Mouse (Mus musculus): ENCODE results near the gene Tbc1d10c. TPM values are rescaled to one million over a fixed set of nuclear protein-coding genes. Genes with fewer than 3 reads are reported as not detected.
"Not testable (repeated sequence)": the region's sequence is repeated elsewhere in the genome, so short reads cannot be mapped to it uniquely, and the experiment has no call there.

The Tbc1d10c gene
- total RNA-seq, 2 experiments from 2014 or later = 9.3 to 30.7 TPM

- no peak for ATAC-seq (replicated peaks; ENCODE audit: low FRiP score, low TSS enrichment, poor library complexity, severe bottlenecking)
These were observed 41.8 kb downstream of the Tbc1d10c start for GRCm38 (mm10) chr19:4149283-4149682.

GRCm38 (mm10) chr19:4148819-4149218 lies 42.3 kb downstream of the Tbc1d10c start:
- ATAC-seq (replicated peaks; ENCODE audit: low FRiP score, low TSS enrichment, poor library complexity, severe bottlenecking) = no peak

- peak; percentile 89 for ATAC-seq (replicated peaks; ENCODE audit: low FRiP score, low TSS enrichment, poor library complexity, severe bottlenecking)
These were observed 42.6 kb downstream of the Tbc1d10c start, which contains the start of gene Coro1b for GRCm38 (mm10) chr19:4148491-4148806. Gene Coro1b (plus strand): TSS chr19:4148619.

GRCm38 (mm10) chr19:4147782-4148490 lies 43.1 kb downstream of the Tbc1d10c start:
- ATAC-seq (replicated peaks; ENCODE audit: low FRiP score, low TSS enrichment, poor library complexity, severe bottlenecking) = no peak

- no peak for ATAC-seq (replicated peaks; ENCODE audit: low FRiP score, low TSS enrichment, poor library complexity, severe bottlenecking)
These were observed 44.1 kb downstream of the Tbc1d10c start for GRCm38 (mm10) chr19:4147022-4147405.

- no peak for ATAC-seq (replicated peaks; ENCODE audit: low FRiP score, low TSS enrichment, poor library complexity, severe bottlenecking)
These were observed 44.6 kb downstream of the Tbc1d10c start for GRCm38 (mm10) chr19:4146366-4147021.

- no peak for ATAC-seq (replicated peaks; ENCODE audit: low FRiP score, low TSS enrichment, poor library complexity, severe bottlenecking)
These were observed 45.1 kb downstream of the Tbc1d10c start for GRCm38 (mm10) chr19:4145936-4146335.

GRCm38 (mm10) chr19:4144550-4145498 lies 46.3 kb downstream of the Tbc1d10c start:
- no peak for ATAC-seq (replicated peaks; ENCODE audit: low FRiP score, low TSS enrichment, poor library complexity, severe bottlenecking)

GRCm38 (mm10) chr19:4143759-4144268 lies 47.3 kb downstream of the Tbc1d10c start, which contains the start of gene Cabp4:
Gene Cabp4 (minus strand): TSS chr19:4144033.
- ATAC-seq (replicated peaks; ENCODE audit: low FRiP score, low TSS enrichment, poor library complexity, severe bottlenecking) = no peak

- ATAC-seq (replicated peaks; ENCODE audit: low FRiP score, low TSS enrichment, poor library complexity, severe bottlenecking) = 0 out of 2 replicates have a peak, but pooled peaks have one; percentile 6
These were observed 48.5 kb downstream of the Tbc1d10c start for GRCm38 (mm10) chr19:4142416-4143173.

GRCm38 (mm10) chr19:4140147-4140546 lies 50.9 kb downstream of the Tbc1d10c start:
- no peak for ATAC-seq (replicated peaks; ENCODE audit: low FRiP score, low TSS enrichment, poor library complexity, severe bottlenecking)

GRCm38 (mm10) chr19:4139446-4139845 lies 51.6 kb downstream of the Tbc1d10c start, which contains the start of gene Gpr152:
Gene Gpr152 (plus strand): TSS chr19:4139787.
- no peak for ATAC-seq (replicated peaks; ENCODE audit: low FRiP score, low TSS enrichment, poor library complexity, severe bottlenecking)

GRCm38 (mm10) chr19:4137913-4138312 lies 53.2 kb downstream of the Tbc1d10c start:
- ATAC-seq (replicated peaks; ENCODE audit: low FRiP score, low TSS enrichment, poor library complexity, severe bottlenecking) = no peak

- ATAC-seq (replicated peaks; ENCODE audit: low FRiP score, low TSS enrichment, poor library complexity, severe bottlenecking) = peak; percentile 65; the same call in 1 of the 2 replicates
These were observed 54.6 kb downstream of the Tbc1d10c start for GRCm38 (mm10) chr19:4136463-4136862.

GRCm38 (mm10) chr19:4135963-4136345 lies 55.1 kb downstream of the Tbc1d10c start:
- peak; percentile 74; the same call in 1 of the 2 replicates for ATAC-seq (replicated peaks; ENCODE audit: low FRiP score, low TSS enrichment, poor library complexity, severe bottlenecking)

- not testable (repeated sequence) for ATAC-seq (replicated peaks; ENCODE audit: low FRiP score, low TSS enrichment, poor library complexity, severe bottlenecking)
These were observed 55.7 kb downstream of the Tbc1d10c start for GRCm38 (mm10) chr19:4135229-4135962.

- ATAC-seq (replicated peaks; ENCODE audit: low FRiP score, low TSS enrichment, poor library complexity, severe bottlenecking) = no peak
These were observed 56.7 kb downstream of the Tbc1d10c start for GRCm38 (mm10) chr19:4134354-4134753.
